Mouse (Mus musculus) layer of hippocampus, adult 8-10 months (tissue): ENCODE results near the gene Pitpnm1. TPM values are rescaled to one million over a fixed set of nuclear protein-coding genes. Genes with fewer than 3 reads are reported as not detected.
A peak's percentile ranks its signal among the peaks of the same experiment; 100 is the strongest.
"Not testable (repeated sequence)": the region's sequence is repeated elsewhere in the genome, so short reads cannot be mapped to it uniquely, and the experiment has no call there.

ENCODE experiments used
- DNase-seq, 2 experiments: peaks; one replicate each; pipeline ENCODE4 v3.0.0; 2022; ENCODE audit warnings: low spot score in 2 of 2
- total RNA-seq, 4 experiments: library from RNA; stranded (reverse); gene quantifications; 2 replicates each; pipeline ENCODE4 v1.2.4; 2022

Pitpnm1 gene
- total RNA-seq, 4 experiments from 2014 or later, result 180 to 200 (median 193) TPM

GRCm38 (mm10) chr19:4117006-4117405 is 17.2 kb downstream of the Pitpnm1 start:
- no peak for DNase-seq

- DNase-seq, result no peak
Observed at GRCm38 (mm10) chr19:4118350-4118749, 18.6 kb downstream of the Pitpnm1 start.

GRCm38 (mm10) chr19:4119716-4120487 is 20.1 kb downstream of the Pitpnm1 start:
- no peak for DNase-seq

- no peak for DNase-seq
Observed at GRCm38 (mm10) chr19:4120496-4120895, 20.7 kb downstream of the Pitpnm1 start.

- peak; percentile 98 for DNase-seq
Observed at GRCm38 (mm10) chr19:4121097-4121805, 21.5 kb downstream of the Pitpnm1 start.

GRCm38 (mm10) chr19:4121896-4122295 is 22.1 kb downstream of the Pitpnm1 start:
- DNase-seq, result not testable (repeated sequence)

GRCm38 (mm10) chr19:4122411-4123370 is 22.9 kb downstream of the Pitpnm1 start:
- no peak for DNase-seq

GRCm38 (mm10) chr19:4124432-4124831 is 24.6 kb downstream of the Pitpnm1 start:
- no peak for DNase-seq

GRCm38 (mm10) chr19:4125268-4125667 is 25.5 kb downstream of the Pitpnm1 start:
- not testable (repeated sequence) for DNase-seq

- DNase-seq, result peak; percentile 97 to 98
Observed at GRCm38 (mm10) chr19:4125741-4126696, 26.2 kb downstream of the Pitpnm1 start, which contains the start of gene Aip. Gene Aip (minus strand): TSS chr19:4125858.

- no peak for DNase-seq
Observed at GRCm38 (mm10) chr19:4126759-4127495, 27.1 kb downstream of the Pitpnm1 start.

GRCm38 (mm10) chr19:4129462-4129861 is 29.7 kb downstream of the Pitpnm1 start:
- no peak for DNase-seq

- DNase-seq, result no peak
Observed at GRCm38 (mm10) chr19:4130106-4130505, 30.3 kb downstream of the Pitpnm1 start.

GRCm38 (mm10) chr19:4131075-4131474 is 31.3 kb downstream of the Pitpnm1 start:
- no peak for DNase-seq

GRCm38 (mm10) chr19:4131768-4132167 is 32.0 kb downstream of the Pitpnm1 start:
- DNase-seq, result no peak

GRCm38 (mm10) chr19:4134354-4134753 is 34.6 kb downstream of the Pitpnm1 start:
- DNase-seq, result no peak

- not testable (repeated sequence) for DNase-seq
Observed at GRCm38 (mm10) chr19:4135229-4135962, 35.6 kb downstream of the Pitpnm1 start.

GRCm38 (mm10) chr19:4135963-4136345 is 36.2 kb downstream of the Pitpnm1 start:
- not testable (repeated sequence) for DNase-seq

GRCm38 (mm10) chr19:4136463-4136862 is 36.7 kb downstream of the Pitpnm1 start:
- no peak for DNase-seq
